ENCODE assay signal across 8 mouse cellular contexts in genomic region chr19:4300271-4300704, GRCm38 (mm10). TPM values are rescaled to one million over a fixed set of nuclear protein-coding genes. Genes with fewer than 3 reads are reported as not detected.
DNase-seq lines count a peak whose midpoint lies in the region; ATAC-seq and TF ChIP-seq lines count a peak whose summit lies in the region.

No protein-coding gene starts in this region.

- TF ChIP-seq EP300 in liver, embryonic 14.5 days (IDR thresholded peaks at IDR 0.05; ENCODE audit: low read depth) = no peak

- DNase-seq in CD4-positive, CD25-positive, alpha-beta regulatory T cell, adult 2 months (ENCODE audit: low read depth, low spot score) = peak; percentile 92
- DNase-seq in liver, embryonic 14.5 days (ENCODE audit: low read depth in 3 of 3, low spot score in 3 of 3) = peak in 1 of 3 experiments; percentile 48
- DNase-seq in Muller cell, postnatal 12 days (ENCODE audit: inconsistent ontology term) = no peak
- DNase-seq in embryo, embryonic 10 days (ENCODE audit: low spot score) = no peak

- H3K36me3 ChIP-seq in forebrain, embryonic 13.5 days (ENCODE audit: poor library complexity, severe bottlenecking) = peaks cover 14% of the 10 kb centered on the region; the same call in 1 of the 2 replicates
- no peaks in the 10 kb centered on the region for H3K36me3 ChIP-seq in forebrain, embryonic 16.5 days (ENCODE audit: control insufficient read depth, insufficient read depth)
- H3K36me3 ChIP-seq in embryonic facial prominence, embryonic 15.5 days = no peaks in the 10 kb centered on the region
- no peaks in the 10 kb centered on the region; the same call in 1 of the 2 replicates for H3K36me3 ChIP-seq in liver, embryonic 14.5 days (replicated peaks; ENCODE audit: control insufficient read depth, insufficient read depth, low read depth)

- no peak overlapping the region for H3K4me3 ChIP-seq in forebrain, embryonic 13.5 days
- no peak overlapping the region for H3K4me3 ChIP-seq in forebrain, embryonic 16.5 days (replicated peaks; ENCODE audit: low read length)
- no peak overlapping the region for H3K4me3 ChIP-seq in embryonic facial prominence, embryonic 15.5 days (replicated peaks)
- H3K4me3 ChIP-seq in liver, embryonic 14.5 days (ENCODE audit: insufficient read depth in 1 of 2, low read depth in 2 of 2, low read length in 2 of 2) = no peak overlapping the region

- H3K9me3 ChIP-seq in forebrain, embryonic 13.5 days (replicated peaks) = no peaks in the 10 kb centered on the region
- no peaks in the 10 kb centered on the region for H3K9me3 ChIP-seq in forebrain, embryonic 16.5 days (ENCODE audit: control insufficient read depth, low read length)
- H3K9me3 ChIP-seq in embryonic facial prominence, embryonic 15.5 days (replicated peaks) = no peaks in the 10 kb centered on the region
- no peaks in the 10 kb centered on the region for H3K9me3 ChIP-seq in liver, embryonic 14.5 days (ENCODE audit: control insufficient read depth, low read length)

- H3K4me1 ChIP-seq in forebrain, embryonic 13.5 days = peaks cover 46% of the 10 kb centered on the region
- H3K4me1 ChIP-seq in forebrain, embryonic 16.5 days (replicated peaks; ENCODE audit: control insufficient read depth, insufficient read depth, low read length) = peaks cover 54% of the 10 kb centered on the region
- peaks cover 86% of the 10 kb centered on the region for H3K4me1 ChIP-seq in embryonic facial prominence, embryonic 15.5 days
- peaks cover 7 to 64% of the 10 kb centered on the region in 2 experiments; a peak in 3 of 4 replicates for H3K4me1 ChIP-seq in liver, embryonic 14.5 days (replicated peaks; ENCODE audit: control insufficient read depth in 2 of 2, insufficient read depth in 2 of 2, low read length in 1 of 2)

- H3K27ac ChIP-seq in forebrain, embryonic 13.5 days = no peak overlapping the region
- no peak overlapping the region for H3K27ac ChIP-seq in forebrain, embryonic 16.5 days (ENCODE audit: low read length)
- peak overlapping the region; percentile 59 for H3K27ac ChIP-seq in embryonic facial prominence, embryonic 15.5 days (replicated peaks)
- H3K27ac ChIP-seq in liver, embryonic 14.5 days = no peak overlapping the region

- 54% methylated on average over 7 of the region's 7 CpGs for WGBS in forebrain, embryonic 13.5 days
- 47% methylated on average over 7 of the region's 7 CpGs for WGBS in forebrain, embryonic 16.5 days
- WGBS in embryonic facial prominence, embryonic 15.5 days = 50% methylated on average over 7 of the region's 7 CpGs
- 13% methylated on average over 7 of the region's 7 CpGs for WGBS in liver, embryonic 14.5 days (ENCODE audit: insufficient replicate concordance)

- ATAC-seq in forebrain, embryonic 13.5 days = no peak
- no peak for ATAC-seq in forebrain, embryonic 16.5 days
- no peak for ATAC-seq in embryonic facial prominence, embryonic 15.5 days (ENCODE audit: insufficient number of reproducible peaks, low FRiP score, low TSS enrichment, low read depth)
- peak; percentile 26; the same call in 1 of the 2 replicates for ATAC-seq in liver, embryonic 14.5 days (ENCODE audit: insufficient read depth)
- ATAC-seq in neutrophil, adult 5-6 weeks (ENCODE audit: extremely low read depth, insufficient number of reproducible peaks, low FRiP score, poor library complexity, severe bottlenecking) = peak; percentile 80

- no peaks in the 10 kb centered on the region for H3K27me3 ChIP-seq in forebrain, embryonic 13.5 days
- H3K27me3 ChIP-seq in forebrain, embryonic 16.5 days (replicated peaks; ENCODE audit: control insufficient read depth, insufficient read depth, low read length) = no peaks in the 10 kb centered on the region
- H3K27me3 ChIP-seq in embryonic facial prominence, embryonic 15.5 days = no peaks in the 10 kb centered on the region
- no peaks in the 10 kb centered on the region for H3K27me3 ChIP-seq in liver, embryonic 14.5 days (ENCODE audit: control insufficient read depth, insufficient read depth, low read length)

- H3K4me2 ChIP-seq in forebrain, embryonic 13.5 days = no peak overlapping the region
- H3K4me2 ChIP-seq in forebrain, embryonic 16.5 days (ENCODE audit: low read length) = no peak overlapping the region
- no peak overlapping the region for H3K4me2 ChIP-seq in embryonic facial prominence, embryonic 15.5 days (replicated peaks)
- H3K4me2 ChIP-seq in liver, embryonic 14.5 days (ENCODE audit: low read depth) = no peak overlapping the region; the same call in 1 of the 2 replicates

- H3K9ac ChIP-seq in forebrain, embryonic 13.5 days = peak overlapping the region; percentile 21; the same call in 1 of the 2 replicates
- no peak overlapping the region for H3K9ac ChIP-seq in forebrain, embryonic 16.5 days (replicated peaks; ENCODE audit: low read depth, low read length)
- H3K9ac ChIP-seq in embryonic facial prominence, embryonic 15.5 days = no peak overlapping the region
- no peak overlapping the region for H3K9ac ChIP-seq in liver, embryonic 14.5 days (replicated peaks)

- no peak for TF ChIP-seq CTCF in liver, embryonic 14.5 days (IDR thresholded peaks at IDR 0.05; ENCODE audit: low read depth)

RNA-seq across cellular contexts. Expression of gene Grk2, which starts 5.7 kb away (rescaled TPM):
- polyA plus RNA-seq in forebrain, embryonic 13.5 days (2015; fragmentation: Nextera tagmentation; extraction: Ambion mirVana) = 14.4 and 15.6 TPM in 2 replicates
- polyA plus RNA-seq in forebrain, embryonic 16.5 days (2015; fragmentation: Nextera tagmentation; extraction: Ambion mirVana) = 20.6 and 28.1 TPM in 2 replicates
- 20.1 and 24.4 TPM in 2 replicates for polyA plus RNA-seq in embryonic facial prominence, embryonic 15.5 days (2015; fragmentation: Nextera tagmentation; extraction: Ambion mirVana)
- polyA plus RNA-seq in liver, embryonic 14.5 days (2012; rRNA removed) = 23.9 and 26.0 TPM in 2 replicates
- 9.4 and 10.8 TPM in 2 replicates for polyA plus RNA-seq in liver, embryonic 14.5 days (2014; fragmentation: Nextera tagmentation; extraction: Ambion mirVana)
- total RNA-seq in neutrophil, adult 5-6 weeks (2017) = 692 and 849 TPM in 2 replicates

RNA-seq across cellular contexts. Expression of gene Ankrd13d, which starts 17.4 kb away (rescaled TPM):
- polyA plus RNA-seq in forebrain, embryonic 13.5 days (2015; fragmentation: Nextera tagmentation; extraction: Ambion mirVana) = 14.0 and 15.2 TPM in 2 replicates
- polyA plus RNA-seq in forebrain, embryonic 16.5 days (2015; fragmentation: Nextera tagmentation; extraction: Ambion mirVana) = 24.0 and 38.6 TPM in 2 replicates
- 13.0 and 13.7 TPM in 2 replicates for polyA plus RNA-seq in embryonic facial prominence, embryonic 15.5 days (2015; fragmentation: Nextera tagmentation; extraction: Ambion mirVana)
- polyA plus RNA-seq in liver, embryonic 14.5 days (2012; rRNA removed) = 0.93 and 1.3 TPM in 2 replicates
- 0.45 and 0.66 TPM in 2 replicates for polyA plus RNA-seq in liver, embryonic 14.5 days (2014; fragmentation: Nextera tagmentation; extraction: Ambion mirVana)
- 36.3 and 49.8 TPM in 2 replicates for total RNA-seq in neutrophil, adult 5-6 weeks (2017)

RNA-seq across cellular contexts. Expression of gene Ssh3, which starts 31.3 kb away (rescaled TPM):
- 3.6 and 4.8 TPM in 2 replicates for polyA plus RNA-seq in forebrain, embryonic 13.5 days (2015; fragmentation: Nextera tagmentation; extraction: Ambion mirVana)
- polyA plus RNA-seq in forebrain, embryonic 16.5 days (2015; fragmentation: Nextera tagmentation; extraction: Ambion mirVana) = 7.2 and 11.8 TPM in 2 replicates
- 27.5 and 34.4 TPM in 2 replicates for polyA plus RNA-seq in embryonic facial prominence, embryonic 15.5 days (2015; fragmentation: Nextera tagmentation; extraction: Ambion mirVana)
- 2.8 and 3.5 TPM in 2 replicates for polyA plus RNA-seq in liver, embryonic 14.5 days (2012; rRNA removed)
- 1.3 and 1.4 TPM in 2 replicates for polyA plus RNA-seq in liver, embryonic 14.5 days (2014; fragmentation: Nextera tagmentation; extraction: Ambion mirVana)
- 48.0 and 59.8 TPM in 2 replicates for total RNA-seq in neutrophil, adult 5-6 weeks (2017)

Comparison
In these comparisons a context has a peak if more than half of its experiments do, and no peak if none do; other contexts are left out.
1. ATAC-seq: peak in liver, embryonic 14.5 days (single experiment) and neutrophil, adult 5-6 weeks (single experiment); none in forebrain, embryonic 13.5 days (single experiment), forebrain, embryonic 16.5 days (single experiment) and embryonic facial prominence, embryonic 15.5 days (single experiment).